9 mouse cellular contexts compared by ENCODE assay signal in genomic region chr14:30879794-30880193, GRCm38 (mm10). TPM values are rescaled to one million over a fixed set of nuclear protein-coding genes. Genes with fewer than 3 reads are reported as not detected.
DNase-seq lines count a peak whose midpoint lies in the region; TF ChIP-seq lines count a peak whose summit lies in the region.
"Had no signal": no experiment of that assay in that cellular context is flagged by ENCODE, and none has a peak within 500 bp of the region (broad histone marks: within the 10 kb centered on the region; RNA-seq: fewer than 3 reads in every experiment).

No protein-coding gene starts in this region.

- H3K4me3 ChIP-seq in left cerebral cortex, adult 2 months: no peak overlapping the region
- H3K4me3 ChIP-seq in embryonic facial prominence, embryonic 10.5 days: no peak overlapping the region
- H3K4me3 ChIP-seq in small intestine, adult 2 months (ENCODE audit: low read depth, low read length): peak overlapping the region; percentile 45

- H3K27me3 ChIP-seq in embryonic facial prominence, embryonic 10.5 days (replicated peaks; ENCODE audit: low read depth, poor library complexity, severe bottlenecking): no peaks in the 10 kb centered on the region
- H3K27me3 ChIP-seq in small intestine, adult 2 months (ENCODE audit: control insufficient read depth, insufficient read depth, low read length): no peaks in the 10 kb centered on the region

- peaks cover 24% of the 10 kb centered on the region for H3K36me3 ChIP-seq in embryonic facial prominence, embryonic 10.5 days (replicated peaks)
- no peaks in the 10 kb centered on the region for H3K36me3 ChIP-seq in small intestine, adult 2 months (ENCODE audit: control insufficient read depth, insufficient read depth, low read length)

- peak overlapping the region; percentile 40; the same call in 1 of the 2 replicates for H3K27ac ChIP-seq in left cerebral cortex, adult 2 months
- H3K27ac ChIP-seq in embryonic facial prominence, embryonic 10.5 days (replicated peaks): no peak overlapping the region
- peak overlapping the region; percentile 78 for H3K27ac ChIP-seq in small intestine, adult 2 months (ENCODE audit: insufficient read depth, low read depth, low read length)

- intact Hi-C loops in left cerebral cortex, adult 2 months (cut with DNase I): no loop called here
- intact Hi-C loops in gastrocnemius, postnatal 14 days (cut with DNase I; ENCODE audit: low total_unique reads): loop anchor here (10.0 kb wide), 1 partner anchor 65 kb away; the partner anchor contains the start of gene Itih1

- 60% methylated on average over 9 of the region's 9 CpGs for WGBS in embryonic facial prominence, embryonic 10.5 days
- 30% methylated on average over 9 of the region's 9 CpGs for WGBS in small intestine, adult 2 months

- TF ChIP-seq CTCF in left cerebral cortex, adult 2 months (IDR thresholded peaks at IDR 0.05): no peak
- no peak for TF ChIP-seq CTCF in small intestine, adult 2 months (IDR thresholded peaks at IDR 0.05; ENCODE audit: extremely low read depth, insufficient read length, insufficient replicate concordance, low read depth, low read length)

- H3K4me1 ChIP-seq in embryonic facial prominence, embryonic 10.5 days: peaks cover 30% of the 10 kb centered on the region; the same call in 1 of the 2 replicates
- H3K4me1 ChIP-seq in small intestine, adult 2 months (ENCODE audit: control insufficient read depth, insufficient read depth, insufficient read length, low read length): peaks cover 5% of the 10 kb centered on the region; the same call in 1 of the 2 replicates

- DNase-seq in left cerebral cortex, adult 2 months (ENCODE audit: extremely low spot score in 1 of 2, low spot score in 2 of 2): no peak
- no peak for DNase-seq in left cerebral cortex, adult 11 months (ENCODE audit: low spot score)
- DNase-seq in embryonic facial prominence, embryonic 10.5 days (ENCODE audit: low spot score): peak; percentile 23
- DNase-seq in gastrocnemius, postnatal 14 days: peak; percentile 62
- DNase-seq in natural killer cell, adult 2 months (ENCODE audit: low spot score in 2 of 2): no peak
- no peak for DNase-seq in adrenal gland, postnatal 4 days (ENCODE audit: low spot score in 2 of 2)
- DNase-seq: kidney, adult 18-20 months had no signal

- no peak for TF ChIP-seq POLR2A in small intestine, adult 2 months (IDR thresholded peaks at IDR 0.05; ENCODE audit: low read depth, low read length)

- H3K9me3 ChIP-seq in embryonic facial prominence, embryonic 10.5 days: no peaks in the 10 kb centered on the region

RNA-seq across cellular contexts. Expression of gene Mustn1, which starts 0.8 kb away (rescaled TPM):
- 1 to 10 TPM; 2.1 to 3.5 TPM for total RNA-seq in left cerebral cortex, adult 2 months (2021)
- polyA plus RNA-seq in embryonic facial prominence, embryonic 10.5 days (2016; fragmentation: Nextera tagmentation; extraction: Ambion mirVana): 0.52 and 0.67 TPM in 2 replicates
- 10 to 100 TPM; 74.0 to 90.1 TPM for total RNA-seq in gastrocnemius, postnatal 14 days (2021)
- polyA plus RNA-seq in small intestine, adult 2 months (2012; rRNA removed): 12.9 and 22.9 TPM in 2 replicates
- total RNA-seq in adrenal gland, postnatal 4 days (2021): 10 to 100 TPM in 1 of 2 experiments, 1 to 10 TPM in 1; 3.8 to 12.1 TPM

RNA-seq across cellular contexts. Expression of gene Itih4, which starts 6.5 kb away (rescaled TPM):
- total RNA-seq in left cerebral cortex, adult 2 months (2021): under 1 TPM in 1 of 2 experiments, not detected in 1; 0.12 TPM
- not detected in 2 replicates for polyA plus RNA-seq in embryonic facial prominence, embryonic 10.5 days (2016; fragmentation: Nextera tagmentation; extraction: Ambion mirVana)
- total RNA-seq in gastrocnemius, postnatal 14 days (2021): not detected
- polyA plus RNA-seq in small intestine, adult 2 months (2012; rRNA removed): 3.8 TPM in 1 of 2 replicates, not detected in the other
- 100 to 1,000 TPM in 1 of 2 experiments, 1 to 10 TPM in 1; 4.4 to 173 TPM for total RNA-seq in adrenal gland, postnatal 4 days (2021)
- total RNA-seq: midbrain, postnatal 0 days had no signal
- polyA plus RNA-seq: midbrain, postnatal 0 days had no signal

RNA-seq across cellular contexts. Expression of gene Itih3, which starts 43.8 kb away (rescaled TPM):
- total RNA-seq in left cerebral cortex, adult 2 months (2021): 10 to 100 TPM; 24.6 to 24.7 TPM
- polyA plus RNA-seq in embryonic facial prominence, embryonic 10.5 days (2016; fragmentation: Nextera tagmentation; extraction: Ambion mirVana): 0.36 TPM in 1 of 2 replicates, not detected in the other
- total RNA-seq in gastrocnemius, postnatal 14 days (2021): under 1 TPM; 0.13 to 0.18 TPM
- polyA plus RNA-seq in small intestine, adult 2 months (2012; rRNA removed): 0.11 and 0.49 TPM in 2 replicates
- total RNA-seq in adrenal gland, postnatal 4 days (2021): 100 to 1,000 TPM in 1 of 2 experiments, 1 to 10 TPM in 1; 4.4 to 139 TPM

RNA-seq across cellular contexts. Expression of gene Tmem110, which starts 54.4 kb away (rescaled TPM):
- 10 to 100 TPM; 22.9 to 24.1 TPM for total RNA-seq in left cerebral cortex, adult 2 months (2021)
- 29.5 and 30.2 TPM in 2 replicates for polyA plus RNA-seq in embryonic facial prominence, embryonic 10.5 days (2016; fragmentation: Nextera tagmentation; extraction: Ambion mirVana)
- 1 to 10 TPM; 7.5 to 8.5 TPM for total RNA-seq in gastrocnemius, postnatal 14 days (2021)
- polyA plus RNA-seq in small intestine, adult 2 months (2012; rRNA removed): 7.1 and 11.2 TPM in 2 replicates
- 10 to 100 TPM; 22.2 to 24.4 TPM for total RNA-seq in adrenal gland, postnatal 4 days (2021)

Comparison
In these comparisons a context has a peak if more than half of its experiments do, and no peak if none do; other contexts are left out.
1. DNase-seq: peak in embryonic facial prominence, embryonic 10.5 days (single experiment) and gastrocnemius, postnatal 14 days (single experiment); none in left cerebral cortex, adult 2 months (0 of 2), left cerebral cortex, adult 11 months (single experiment), natural killer cell, adult 2 months (0 of 2) and adrenal gland, postnatal 4 days (0 of 2).
2. RNA of gene Mustn1, which starts 0.8 kb away (total RNA-seq): 74.0 to 90.1 TPM in gastrocnemius, postnatal 14 days; 3.8 to 12.1 TPM in adrenal gland, postnatal 4 days and 2.1 to 3.5 TPM in left cerebral cortex, adult 2 months; every median in the first group is over 4 times any median in the second.
3. RNA of gene Itih4, which starts 6.5 kb away (total RNA-seq): 4.4 to 173 TPM in adrenal gland, postnatal 4 days; 0.12 TPM in left cerebral cortex, adult 2 months and not detected in gastrocnemius, postnatal 14 days; every median in the first group is over 4 times any median in the second.
4. RNA of gene Itih3, which starts 43.8 kb away (total RNA-seq): 4.4 to 139 TPM in adrenal gland, postnatal 4 days and 24.6 to 24.7 TPM in left cerebral cortex, adult 2 months; 0.13 to 0.18 TPM in gastrocnemius, postnatal 14 days; every median in the first group is over 4 times any median in the second.